Mouse (Mus musculus) intestine, postnatal 0 days (tissue): ENCODE data around the gene Gmpr. TPM values are rescaled to one million over a fixed set of nuclear protein-coding genes. Genes with fewer than 3 reads are reported as not detected.
A peak's percentile ranks its signal among the peaks of the same experiment; 100 is the strongest.

Experiments
- ATAC-seq: fragments of 200-750 bp; cut with Nextera tagmentation; 2 replicates; pipeline ENCODE4 v1.8.0; 2017; ENCODE audit warnings: mild to moderate bottlenecking, moderate TSS enrichment, moderate library complexity
- H3K27ac ChIP-seq: fragments of 300-500 bp; sonication (generic); 2 replicates; pipeline ENCODE4 v1.5.1; 2014; ENCODE audit warnings: mild to moderate bottlenecking, low read depth, low read length, moderate library complexity
- H3K27me3 ChIP-seq: fragments of 300-500 bp; sonication (generic); replicated peaks from 2 replicates; pipeline ENCODE4 v1.6.1; 2014; ENCODE audit warnings: low read length, mixed read lengths; ENCODE audit not compliant: control insufficient read depth, insufficient read depth
- H3K36me3 ChIP-seq: fragments of 300-500 bp; sonication (generic); 2 replicates; pipeline ENCODE4 v1.6.1; 2014; ENCODE audit warnings: mild to moderate bottlenecking, moderate library complexity; ENCODE audit not compliant: control insufficient read depth, insufficient read depth
- H3K4me1 ChIP-seq: fragments of 300-500 bp; sonication (generic); replicated peaks from 2 replicates; pipeline ENCODE4 v1.6.1; 2014; ENCODE audit warnings: antibody characterized with exemption, low read length, mixed read lengths; ENCODE audit not compliant: control insufficient read depth, insufficient read depth
- H3K4me2 ChIP-seq: fragments of 300-500 bp; sonication (generic); replicated peaks from 2 replicates; pipeline ENCODE4 v1.6.1; 2014; ENCODE audit warnings: low read depth, mild to moderate bottlenecking, moderate library complexity
- H3K4me3 ChIP-seq: fragments of 300-500 bp; sonication (generic); 2 replicates; pipeline ENCODE4 v1.5.1; 2014; ENCODE audit warnings: low read depth, low read length
- H3K9ac ChIP-seq: fragments of 300-500 bp; sonication (generic); 2 replicates; pipeline ENCODE4 v1.6.1; 2014; ENCODE audit warnings: mild to moderate bottlenecking, low read depth, low read length
- H3K9me3 ChIP-seq: fragments of 300-500 bp; sonication (generic); 2 replicates; pipeline ENCODE4 v1.6.1; 2016; ENCODE audit warnings: mixed run types; ENCODE audit not compliant: control insufficient read depth
- CTCF ChIP-seq: sonication (generic); IDR thresholded peaks from 2 replicates; pipeline ENCODE4 v1.5.1; 2016; ENCODE audit warnings: low read depth, mild to moderate bottlenecking, control low read depth, antibody characterized with exemption, moderate library complexity
- WGBS: fragments of 180-500 bp; shearing (Covaris S2); extraction: QIAGEN DNeasy Blood & Tissue Kit; methylation state at CpG from one replicate; pipeline ENCODE4 v1.1.7; 2014; 5-methylcytosine and 5-hydroxymethylcytosine counted together
- polyA plus RNA-seq: library from polyadenylated mRNA; unstranded; fragments of >200 nt; fragmentation: Nextera tagmentation; extraction: Ambion mirVana; gene quantifications from 2 replicates; pipeline ENCODE4 v1.2.1, GENCODE M21; 2015

The Gmpr gene
- polyA plus RNA-seq, 1 experiment from 2014 or later, result 20.5 TPM

GRCm38 (mm10) chr13:45582294-45582693 lies 75.0 kb downstream of the Gmpr start:
- Histone ChIP-seq H3K27me3 (no peaks in the 10 kb centered on the region), H3K9me3 (no peaks in the 10 kb centered on the region), H3K4me2 (no peak overlapping the region), H3K36me3 (no peaks in the 10 kb centered on the region), H3K4me3 (no peak overlapping the region), H3K27ac (no peak overlapping the region), H3K9ac (no peak overlapping the region), H3K4me1 (no peaks in the 10 kb centered on the region)
- no peak for ATAC-seq
- WGBS, result 68% methylated on average over 12 of the region's 12 CpGs
- no peak for TF ChIP-seq CTCF

GRCm38 (mm10) chr13:45583061-45583460 lies 75.8 kb downstream of the Gmpr start:
- ATAC-seq, result no peak
- no peak overlapping the region for H3K4me3 ChIP-seq
- H3K9ac ChIP-seq, result no peak overlapping the region
- no peak overlapping the region for H3K27ac ChIP-seq
- TF ChIP-seq CTCF, result peak; percentile 38; the same call in 1 of the 2 replicates
- H3K4me2 ChIP-seq, result no peak overlapping the region
- H3K4me1 ChIP-seq, result no peaks in the 10 kb centered on the region
- 90% methylated on average over 5 of the region's 5 CpGs for WGBS
- H3K27me3 ChIP-seq, result no peaks in the 10 kb centered on the region
- no peaks in the 10 kb centered on the region for H3K36me3 ChIP-seq
- H3K9me3 ChIP-seq, result no peaks in the 10 kb centered on the region

- no peak for ATAC-seq
- H3K9me3 ChIP-seq, result no peaks in the 10 kb centered on the region
- H3K27ac ChIP-seq, result no peak overlapping the region
- H3K36me3 ChIP-seq, result no peaks in the 10 kb centered on the region
- no peak overlapping the region for H3K4me2 ChIP-seq
- H3K27me3 ChIP-seq, result no peaks in the 10 kb centered on the region
- H3K9ac ChIP-seq, result no peak overlapping the region
- no peak for TF ChIP-seq CTCF
- H3K4me3 ChIP-seq, result no peak overlapping the region
- H3K4me1 ChIP-seq, result no peaks in the 10 kb centered on the region
These were observed 83.7 kb downstream of the Gmpr start for GRCm38 (mm10) chr13:45590898-45591297.

- H3K27ac ChIP-seq, result no peak overlapping the region
- ATAC-seq, result no peak
- WGBS, result 60% methylated on average over 1 of the region's 1 CpGs
- no peaks in the 10 kb centered on the region for H3K4me1 ChIP-seq
- H3K4me3 ChIP-seq, result no peak overlapping the region
- no peak for TF ChIP-seq CTCF
- no peak overlapping the region for H3K4me2 ChIP-seq
- H3K36me3 ChIP-seq, result no peaks in the 10 kb centered on the region
- no peaks in the 10 kb centered on the region for H3K27me3 ChIP-seq
- H3K9me3 ChIP-seq, result no peaks in the 10 kb centered on the region
- H3K9ac ChIP-seq, result no peak overlapping the region
These were observed 86.7 kb downstream of the Gmpr start for GRCm38 (mm10) chr13:45593914-45594313.

- H3K27me3 ChIP-seq, result no peaks in the 10 kb centered on the region
- no peak overlapping the region for H3K9ac ChIP-seq
- H3K9me3 ChIP-seq, result no peaks in the 10 kb centered on the region
- no peak overlapping the region for H3K4me2 ChIP-seq
- no peaks in the 10 kb centered on the region for H3K36me3 ChIP-seq
- ATAC-seq, result no peak
- H3K4me1 ChIP-seq, result no peaks in the 10 kb centered on the region
- no peak for TF ChIP-seq CTCF
- H3K4me3 ChIP-seq, result no peak overlapping the region
- WGBS, result 62% methylated on average over 7 of the region's 7 CpGs
- H3K27ac ChIP-seq, result no peak overlapping the region
These were observed 88.2 kb downstream of the Gmpr start for GRCm38 (mm10) chr13:45595416-45595815.

GRCm38 (mm10) chr13:45599831-45600230 lies 92.6 kb downstream of the Gmpr start:
- ATAC-seq, result no peak
- no peaks in the 10 kb centered on the region for H3K9me3 ChIP-seq
- no peak overlapping the region for H3K9ac ChIP-seq
- H3K27ac ChIP-seq, result no peak overlapping the region
- no peaks in the 10 kb centered on the region for H3K4me1 ChIP-seq
- no peaks in the 10 kb centered on the region for H3K36me3 ChIP-seq
- no peak for TF ChIP-seq CTCF
- H3K4me2 ChIP-seq, result no peak overlapping the region
- no peak overlapping the region for H3K4me3 ChIP-seq
- 87% methylated on average over 2 of the region's 2 CpGs for WGBS
- no peaks in the 10 kb centered on the region for H3K27me3 ChIP-seq

- Histone ChIP-seq H3K27me3 (no peaks in the 10 kb centered on the region), H3K4me3 (no peak overlapping the region), H3K4me2 (no peak overlapping the region), H3K4me1 (no peaks in the 10 kb centered on the region), H3K9ac (no peak overlapping the region), H3K36me3 (no peaks in the 10 kb centered on the region), H3K27ac (no peak overlapping the region), H3K9me3 (no peaks in the 10 kb centered on the region)
- TF ChIP-seq CTCF, result no peak
- WGBS, result 53% methylated on average over 6 of the region's 6 CpGs
- ATAC-seq, result no peak
These were observed 93.2 kb downstream of the Gmpr start for GRCm38 (mm10) chr13:45600443-45600842.

Other genes starting within 250 kb of the Gmpr start
- gene Mylip, start 117.7 kb upstream of the Gmpr start, polyA plus RNA-seq, result 2.1 and 2.2 TPM in 2 replicates